In the genomic region with DNA sequence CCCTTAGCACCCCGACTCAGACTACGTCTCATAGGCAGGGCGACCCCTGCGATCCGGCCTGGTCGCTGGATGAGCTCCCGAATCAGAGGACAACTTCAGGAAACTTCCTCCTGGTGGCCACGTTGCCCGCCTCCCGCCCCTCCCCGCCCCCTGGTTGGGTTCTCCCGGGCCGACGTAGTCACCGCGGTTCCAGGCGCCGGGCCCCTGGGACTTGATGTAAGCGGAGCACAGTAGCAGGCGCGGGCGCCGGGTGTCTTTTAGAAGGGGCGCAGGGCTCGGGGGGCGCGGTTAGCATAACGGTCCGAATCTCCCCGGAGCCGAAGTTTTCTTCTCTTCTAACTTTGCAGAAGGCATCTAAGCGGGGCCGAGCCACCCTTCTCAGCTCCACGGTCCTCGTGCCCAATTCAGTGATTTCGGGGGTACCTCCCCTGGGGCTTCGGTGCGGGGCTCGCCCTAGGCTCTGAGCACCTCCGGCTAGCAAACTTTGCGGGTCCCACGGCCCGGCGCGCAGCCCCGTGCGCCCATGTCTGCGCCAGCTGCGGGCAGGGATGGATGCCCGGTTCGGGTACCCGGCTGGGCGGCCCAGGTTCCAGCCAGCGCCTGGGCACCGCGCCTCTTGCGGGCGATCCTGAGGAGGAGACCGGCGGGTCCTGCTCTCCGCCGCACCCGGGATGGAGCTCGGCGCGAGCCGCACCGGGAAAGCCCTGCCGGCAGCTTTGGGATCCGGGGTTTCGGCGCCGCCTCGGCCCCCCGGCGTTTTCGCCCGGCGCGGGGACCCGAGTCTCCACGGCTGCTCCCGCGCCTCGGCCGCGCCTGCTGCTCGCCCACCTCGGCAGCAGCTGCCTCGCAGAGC, we compare ENCODE assay signal across 9 mouse cellular contexts. TPM values are rescaled to one million over a fixed set of nuclear protein-coding genes. Genes with fewer than 3 reads are reported as not detected.
DNase-seq lines count a peak whose midpoint lies in the region; ATAC-seq and TF ChIP-seq lines count a peak whose summit lies in the region.
"Had no signal": no experiment of that assay in that cellular context is flagged by ENCODE, and none has a peak within 500 bp of the region (broad histone marks: within the 10 kb centered on the region; RNA-seq: fewer than 3 reads in every experiment).

No protein-coding gene starts in this region.

- H3K9me3 ChIP-seq in heart, embryonic 10.5 days: no peaks in the 10 kb centered on the region
- H3K9me3 ChIP-seq in ES-Bruce4 (replicated peaks; ENCODE audit: control insufficient read depth, insufficient read depth, low read length, poor library complexity, severe bottlenecking): no peaks in the 10 kb centered on the region
- H3K9me3 ChIP-seq in hindbrain, embryonic 11.5 days (ENCODE audit: control insufficient read depth, low read length): no peaks in the 10 kb centered on the region
- H3K9me3 ChIP-seq in liver, embryonic 14.5 days (ENCODE audit: control insufficient read depth, low read length): no peaks in the 10 kb centered on the region
- H3K9me3 ChIP-seq in stomach, embryonic 14.5 days (ENCODE audit: control insufficient read depth, low read depth, low read length): no peaks in the 10 kb centered on the region

- H3K27ac ChIP-seq in heart, embryonic 10.5 days: peak overlapping the region; percentile 93
- no peak overlapping the region for H3K27ac ChIP-seq in ES-Bruce4 (ENCODE audit: insufficient read depth, low read length)
- peak overlapping the region; percentile 86 for H3K27ac ChIP-seq in hindbrain, embryonic 11.5 days (ENCODE audit: low read depth, low read length)
- no peak overlapping the region for H3K27ac ChIP-seq in liver, embryonic 14.5 days
- peak overlapping the region; percentile 90 for H3K27ac ChIP-seq in stomach, embryonic 14.5 days (ENCODE audit: low read length)

- no peak for TF ChIP-seq POLR2A in ES-Bruce4 (IDR thresholded peaks at IDR 0.05; ENCODE audit: insufficient read depth, low read length)

- no peaks in the 10 kb centered on the region for H3K36me3 ChIP-seq in heart, embryonic 10.5 days
- no peaks in the 10 kb centered on the region for H3K36me3 ChIP-seq in ES-Bruce4 (ENCODE audit: control insufficient read depth, insufficient read depth, low read length, poor library complexity, severe bottlenecking)
- H3K36me3 ChIP-seq in hindbrain, embryonic 11.5 days (ENCODE audit: control insufficient read depth, insufficient read depth, low read length): no peaks in the 10 kb centered on the region
- no peaks in the 10 kb centered on the region for H3K36me3 ChIP-seq in liver, embryonic 14.5 days (replicated peaks; ENCODE audit: control insufficient read depth, insufficient read depth, low read depth)
- no peaks in the 10 kb centered on the region for H3K36me3 ChIP-seq in stomach, embryonic 14.5 days (ENCODE audit: control insufficient read depth, insufficient read depth, low read length)

- peaks cover 62% of the 10 kb centered on the region for H3K4me1 ChIP-seq in heart, embryonic 10.5 days
- H3K4me1 ChIP-seq in ES-Bruce4 (ENCODE audit: control insufficient read depth, insufficient read depth, low read length): peaks cover 2% of the 10 kb centered on the region
- peaks cover 18% of the 10 kb centered on the region for H3K4me1 ChIP-seq in hindbrain, embryonic 11.5 days (replicated peaks; ENCODE audit: control insufficient read depth, insufficient read depth, low read length)
- H3K4me1 ChIP-seq in liver, embryonic 14.5 days (replicated peaks; ENCODE audit: control insufficient read depth in 2 of 2, insufficient read depth in 2 of 2, low read length in 1 of 2): no peaks in the 10 kb centered on the region
- peaks cover 29% of the 10 kb centered on the region; the same call in 1 of the 2 replicates for H3K4me1 ChIP-seq in stomach, embryonic 14.5 days (ENCODE audit: control insufficient read depth, insufficient read depth, low read length)

- DNase-seq in heart, embryonic 10.5 days (ENCODE audit: low spot score): peak; percentile 81
- DNase-seq in heart, adult 9 months (ENCODE audit: low spot score in 2 of 2): no peak
- peak; percentile 29 for DNase-seq in embryo, embryonic 11.5 days (ENCODE audit: low read depth, low spot score)
- no peak for DNase-seq in hindbrain, embryonic 11.5 days (ENCODE audit: low spot score)
- DNase-seq in liver, embryonic 14.5 days (ENCODE audit: low read depth in 3 of 3, low spot score in 3 of 3): no peak
- no peak for DNase-seq in spleen, adult 12 weeks (ENCODE audit: low spot score)

- TF ChIP-seq CTCF in ES-Bruce4 (IDR thresholded peaks at IDR 0.05; ENCODE audit: low read depth, low read length): no peak
- no peak for TF ChIP-seq CTCF in liver, embryonic 14.5 days (IDR thresholded peaks at IDR 0.05; ENCODE audit: low read depth)

- WGBS in heart, embryonic 10.5 days: under 1% methylated on average over 87 of the region's 90 CpGs
- WGBS in hindbrain, embryonic 11.5 days: under 1% methylated on average over 80 of the region's 90 CpGs
- WGBS in liver, embryonic 14.5 days (ENCODE audit: insufficient replicate concordance): under 1% methylated on average over 90 of the region's 90 CpGs
- under 1% methylated on average over 89 of the region's 90 CpGs for WGBS in stomach, embryonic 14.5 days

- peak overlapping the region; percentile 69 for H3K9ac ChIP-seq in ES-Bruce4 (ENCODE audit: low read depth, poor library complexity, severe bottlenecking)
- peak overlapping the region; percentile 87 for H3K9ac ChIP-seq in hindbrain, embryonic 11.5 days (ENCODE audit: low read depth, low read length)
- no peak overlapping the region for H3K9ac ChIP-seq in liver, embryonic 14.5 days (replicated peaks)
- H3K9ac ChIP-seq in stomach, embryonic 14.5 days (replicated peaks; ENCODE audit: low read depth, low read length): peak overlapping the region; percentile 57

- peak; percentile 52 for ATAC-seq in hindbrain, embryonic 11.5 days (ENCODE audit: low FRiP score)
- ATAC-seq in liver, embryonic 14.5 days (ENCODE audit: insufficient read depth): peak; percentile 6; the same call in 1 of the 2 replicates
- 0 out of 2 replicates have a peak, but pooled peaks have one; percentile 5 for ATAC-seq in stomach, embryonic 14.5 days (ENCODE audit: insufficient number of reproducible peaks, insufficient read depth, low FRiP score, low read depth)

- no peak for TF ChIP-seq EP300 in ES-Bruce4 (IDR thresholded peaks at IDR 0.05; ENCODE audit: insufficient read depth, low read depth, low read length)
- no peak for TF ChIP-seq EP300 in liver, embryonic 14.5 days (IDR thresholded peaks at IDR 0.05; ENCODE audit: low read depth)

- H3K4me3 ChIP-seq in heart, embryonic 10.5 days: peak overlapping the region; percentile 76
- peak overlapping the region; percentile 81 for H3K4me3 ChIP-seq in ES-Bruce4 (ENCODE audit: low read depth, low read length)
- H3K4me3 ChIP-seq in hindbrain, embryonic 11.5 days (ENCODE audit: low read depth, low read length): peak overlapping the region; percentile 67
- peak overlapping the region; percentile 31 to 48 for H3K4me3 ChIP-seq in liver, embryonic 14.5 days (ENCODE audit: insufficient read depth in 1 of 2, low read depth in 2 of 2, low read length in 2 of 2)
- H3K4me3 ChIP-seq in stomach, embryonic 14.5 days (ENCODE audit: low read depth, low read length): peak overlapping the region; percentile 56
- H3K4me3 ChIP-seq: myocyte had no signal

- peaks cover 73% of the 10 kb centered on the region for H3K27me3 ChIP-seq in heart, embryonic 10.5 days (ENCODE audit: insufficient read depth, poor library complexity, severe bottlenecking)
- H3K27me3 ChIP-seq in ES-Bruce4 (ENCODE audit: control insufficient read depth, insufficient read depth, low read length, poor library complexity, severe bottlenecking): peaks cover 29% of the 10 kb centered on the region
- H3K27me3 ChIP-seq in hindbrain, embryonic 11.5 days (ENCODE audit: control insufficient read depth, insufficient read depth, low read length): peaks cover 9% of the 10 kb centered on the region
- peaks cover 47% of the 10 kb centered on the region for H3K27me3 ChIP-seq in liver, embryonic 14.5 days (ENCODE audit: control insufficient read depth, insufficient read depth, low read length)
- peaks cover 7% of the 10 kb centered on the region; the same call in 1 of the 2 replicates for H3K27me3 ChIP-seq in stomach, embryonic 14.5 days (ENCODE audit: control insufficient read depth, insufficient read depth, low read length)

- H3K4me2 ChIP-seq in hindbrain, embryonic 11.5 days (replicated peaks; ENCODE audit: low read depth, low read length): peak overlapping the region; percentile 100
- peak overlapping the region; percentile 57 for H3K4me2 ChIP-seq in liver, embryonic 14.5 days (ENCODE audit: low read depth)
- H3K4me2 ChIP-seq in stomach, embryonic 14.5 days (replicated peaks; ENCODE audit: low read depth, low read length): peak overlapping the region; percentile 99

RNA-seq across cellular contexts. Expression of a gene that starts 0.5 kb away (rescaled TPM):
- 2.4 and 4.1 TPM in 2 replicates for polyA plus RNA-seq in heart, embryonic 10.5 days (2016; fragmentation: Nextera tagmentation; extraction: Ambion mirVana)
- 0.56 and 0.87 TPM in 2 replicates for polyA plus RNA-seq in ES-Bruce4 (2011; ENCODE audit: insufficient read depth, insufficient read length, low read depth, missing spikeins)
- 2.9 and 4.2 TPM in 2 replicates for polyA plus RNA-seq in hindbrain, embryonic 11.5 days (2014; fragmentation: Nextera tagmentation; extraction: Ambion mirVana)
- polyA plus RNA-seq in liver, embryonic 14.5 days (2012; rRNA removed): 0.13 and 0.28 TPM in 2 replicates
- 0.09 and 0.25 TPM in 2 replicates for polyA plus RNA-seq in liver, embryonic 14.5 days (2014; fragmentation: Nextera tagmentation; extraction: Ambion mirVana)
- 3.9 and 4.3 TPM in 2 replicates for polyA plus RNA-seq in stomach, embryonic 14.5 days (2014; fragmentation: Nextera tagmentation; extraction: Ambion mirVana)

Comparison
In these comparisons a context has a peak if more than half of its experiments do, and no peak if none do; other contexts are left out.
1. DNase-seq: peak in heart, embryonic 10.5 days (single experiment) and embryo, embryonic 11.5 days (single experiment); none in heart, adult 9 months (0 of 2), hindbrain, embryonic 11.5 days (single experiment), liver, embryonic 14.5 days (0 of 3) and spleen, adult 12 weeks (single experiment).
2. H3K27ac ChIP-seq: peak in heart, embryonic 10.5 days (single experiment), hindbrain, embryonic 11.5 days (single experiment) and stomach, embryonic 14.5 days (single experiment); none in ES-Bruce4 (single experiment) and liver, embryonic 14.5 days (single experiment).
3. Peak in every context shown above with its lines, with median percentiles within 50 percentile points of each other: H3K4me3 ChIP-seq, ATAC-seq and H3K4me2 ChIP-seq.